Mouse (Mus musculus): ENCODE data around the gene Amigo1.
"Not testable (repeated sequence)": the region's sequence is repeated elsewhere in the genome, so short reads cannot be mapped to it uniquely, and the experiment has no call there.

GRCm38 (mm10) chr3:108237474-108238102 is 51.5 kb downstream of the Amigo1 start:
- TF ChIP-seq CTCF (IDR thresholded peaks at IDR 0.05; ENCODE audit: borderline replicate concordance, extremely low read depth, insufficient read depth, insufficient read length); POLR2A (IDR thresholded peaks at IDR 0.05; ENCODE audit: borderline replicate concordance, extremely low read depth, insufficient read depth, insufficient read length, poor library complexity, severe bottlenecking): not testable (repeated sequence)
